Mouse (Mus musculus) bone marrow macrophage, adult 2 months (primary cell): ENCODE measurements around the gene Col24a1.

Experiments
- CTCF ChIP-seq: IDR thresholded peaks from 2 replicates; pipeline ENCODE4 v1.5.1; 2012; ENCODE audit warnings: low read depth, mild to moderate bottlenecking, low read length, moderate library complexity
- POLR2A ChIP-seq: IDR thresholded peaks from 2 replicates; pipeline ENCODE4 v1.6.1; 2012; ENCODE audit warnings: mild to moderate bottlenecking, low read depth, low read length, borderline replicate concordance

- TF ChIP-seq POLR2A (no peak), CTCF (no peak)
Measured at GRCm38 (mm10) chr3:145268066-145268465, 24.2 kb upstream of the Col24a1 start.
